Mouse (Mus musculus) forebrain, embryonic 16.5 days (tissue): ENCODE data around the gene Ngp. TPM values are rescaled to one million over a fixed set of nuclear protein-coding genes. Genes with fewer than 3 reads are reported as not detected.

Experiments
- polyA plus RNA-seq: library from polyadenylated mRNA; unstranded; fragments of >200 nt; fragmentation: Nextera tagmentation; extraction: Ambion mirVana; gene quantifications from 2 replicates; pipeline ENCODE4 v1.2.1, GENCODE M21; 2015

The Ngp gene
- polyA plus RNA-seq, 1 experiment from 2014 or later = 0.51 TPM

Other genes with a start within 250 kb of the Ngp start
- 98.9 and 115 TPM in 2 replicates for gene Cspg5, start 176.0 kb upstream of the Ngp start, polyA plus RNA-seq
- gene Elp6, start 114.6 kb upstream of the Ngp start, polyA plus RNA-seq = 34.3 and 36.8 TPM in 2 replicates
- 51.1 and 51.4 TPM in 2 replicates for gene Scap, start 86.5 kb upstream of the Ngp start, polyA plus RNA-seq
- gene Ptpn23, start 11.5 kb upstream of the Ngp start, polyA plus RNA-seq = 21.3 and 27.2 TPM in 2 replicates
- 15.2 and 19.3 TPM in 2 replicates for gene Klhl18, start 56.9 kb downstream of the Ngp start, polyA plus RNA-seq
- gene Kif9, start 57.2 kb downstream of the Ngp start, polyA plus RNA-seq = 3.0 TPM in 2 replicates
- 34.1 and 41.4 TPM in 2 replicates for gene Setd2, start 112.8 kb downstream of the Ngp start, polyA plus RNA-seq
- 29.0 and 32.4 TPM in 2 replicates for gene Nradd, start 204.7 kb downstream of the Ngp start, polyA plus RNA-seq
- gene Nbeal2, start 234.4 kb downstream of the Ngp start, polyA plus RNA-seq = 2.3 and 5.9 TPM in 2 replicates
- 100 and 113 TPM in 2 replicates for gene Ccdc12, start 236.8 kb downstream of the Ngp start, polyA plus RNA-seq